In the genomic region with DNA sequence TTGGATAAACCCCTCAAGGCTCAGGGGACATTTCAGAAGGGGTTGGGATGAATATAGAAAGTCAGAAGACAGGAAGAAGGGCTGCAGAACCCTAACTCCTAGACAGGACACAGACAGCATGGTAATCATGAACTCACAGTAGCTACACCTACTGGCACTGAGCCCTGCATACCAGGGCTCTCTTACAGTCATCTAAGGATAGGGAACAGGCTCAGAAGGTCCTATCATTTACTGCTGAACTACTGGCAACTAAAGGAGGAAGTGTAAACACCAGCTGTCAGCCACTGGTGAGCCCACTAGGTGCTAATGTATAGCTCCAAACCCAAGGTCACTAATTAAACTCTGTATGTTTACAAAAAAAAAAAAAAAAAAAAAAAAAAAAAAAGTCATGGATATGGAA, we compare ENCODE assay signal across 9 mouse cellular contexts. TPM values are rescaled to one million over a fixed set of nuclear protein-coding genes. Genes with fewer than 3 reads are reported as not detected.
DNase-seq lines count a peak whose midpoint lies in the region; ATAC-seq lines count a peak whose summit lies in the region.
"Had no signal": no experiment of that assay in that cellular context is flagged by ENCODE, and none has a peak within 500 bp of the region (broad histone marks: within the 10 kb centered on the region; RNA-seq: fewer than 3 reads in every experiment).

No protein-coding gene starts in this region.

- no peaks in the 10 kb centered on the region for H3K9me3 ChIP-seq in heart, embryonic 12.5 days (replicated peaks)
- H3K9me3 ChIP-seq in kidney, embryonic 16.5 days (ENCODE audit: low read length): no peaks in the 10 kb centered on the region
- no peaks in the 10 kb centered on the region for H3K9me3 ChIP-seq in forebrain, embryonic 15.5 days

- H3K36me3 ChIP-seq in heart, embryonic 12.5 days: peaks cover 15% of the 10 kb centered on the region
- H3K36me3 ChIP-seq in kidney, embryonic 16.5 days (ENCODE audit: insufficient read depth, low read length): peaks cover 7% of the 10 kb centered on the region; the same call in 1 of the 2 replicates
- no peaks in the 10 kb centered on the region; the same call in 1 of the 2 replicates for H3K36me3 ChIP-seq in forebrain, embryonic 15.5 days

- H3K4me1 ChIP-seq in heart, embryonic 12.5 days (replicated peaks): peaks cover 15% of the 10 kb centered on the region
- H3K4me1 ChIP-seq in kidney, embryonic 16.5 days (ENCODE audit: insufficient read depth, low read length): no peaks in the 10 kb centered on the region
- H3K4me1 ChIP-seq in forebrain, embryonic 15.5 days: no peaks in the 10 kb centered on the region

- no peak overlapping the region for H3K4me3 ChIP-seq in heart, embryonic 12.5 days
- no peak overlapping the region for H3K4me3 ChIP-seq in kidney, embryonic 16.5 days (ENCODE audit: low read length)
- no peak overlapping the region for H3K4me3 ChIP-seq in forebrain, embryonic 15.5 days

- peak; percentile 12 to 17 for DNase-seq in heart, adult 18-20 months
- DNase-seq in heart, adult 9 months (ENCODE audit: low spot score in 2 of 2): no peak
- peak; percentile 77 for DNase-seq in skeletal muscle tissue, adult 2 months (ENCODE audit: low read depth, low spot score)
- no peak for DNase-seq in layer of hippocampus, postnatal 36 days
- DNase-seq in layer of hippocampus, postnatal 14 days (ENCODE audit: low spot score in 2 of 2): no peak
- DNase-seq: cerebellum, adult 8-10 months had no signal

- peak overlapping the region; percentile 70 for H3K27ac ChIP-seq in heart, embryonic 12.5 days (ENCODE audit: poor library complexity, severe bottlenecking)
- peak overlapping the region; percentile 73; the same call in 1 of the 2 replicates for H3K27ac ChIP-seq in kidney, embryonic 16.5 days (ENCODE audit: low read length)
- H3K27ac ChIP-seq in forebrain, embryonic 15.5 days (replicated peaks): no peak overlapping the region

- H3K27me3 ChIP-seq in heart, embryonic 12.5 days (replicated peaks): no peaks in the 10 kb centered on the region
- no peaks in the 10 kb centered on the region for H3K27me3 ChIP-seq in kidney, embryonic 16.5 days (ENCODE audit: insufficient read depth, low read length)
- H3K27me3 ChIP-seq in forebrain, embryonic 15.5 days: 0 out of 2 replicates have a peak, but pooled peaks cover under 1% of the 10 kb centered on the region

- H3K9ac ChIP-seq in heart, embryonic 12.5 days: no peak overlapping the region
- H3K9ac ChIP-seq in kidney, embryonic 16.5 days (replicated peaks; ENCODE audit: low read length): no peak overlapping the region
- no peak overlapping the region for H3K9ac ChIP-seq in forebrain, embryonic 15.5 days (replicated peaks)

- H3K4me2 ChIP-seq in heart, embryonic 12.5 days: no peak overlapping the region
- H3K4me2 ChIP-seq in kidney, embryonic 16.5 days (replicated peaks; ENCODE audit: low read depth, low read length): no peak overlapping the region
- H3K4me2 ChIP-seq in forebrain, embryonic 15.5 days (replicated peaks): no peak overlapping the region

- ATAC-seq in heart, embryonic 12.5 days (ENCODE audit: insufficient number of reproducible peaks, low FRiP score): peak; percentile 33; the same call in 1 of the 2 replicates
- peak; percentile 69; the same call in 1 of the 2 replicates for ATAC-seq in kidney, embryonic 16.5 days (ENCODE audit: low FRiP score, low TSS enrichment)
- no peak for ATAC-seq in forebrain, embryonic 15.5 days (replicated peaks)

RNA-seq across cellular contexts. Expression of gene Parn, which starts 56.6 kb away (rescaled TPM):
- total RNA-seq in heart, adult 18-20 months (2021): 10 to 100 TPM in 1 of 2 experiments, 1 to 10 TPM in 1; 9.0 to 10.1 TPM
- polyA plus RNA-seq in heart, embryonic 12.5 days (2016; fragmentation: Nextera tagmentation; extraction: Ambion mirVana): 29.1 and 29.3 TPM in 2 replicates
- 48.3 and 49.1 TPM in 2 replicates for polyA plus RNA-seq in kidney, embryonic 16.5 days (2015; fragmentation: Nextera tagmentation; extraction: Ambion mirVana)
- polyA plus RNA-seq in forebrain, embryonic 15.5 days (2015; fragmentation: Nextera tagmentation; extraction: Ambion mirVana): 41.2 and 42.3 TPM in 2 replicates
- 10 to 100 TPM; 24.2 to 25.4 TPM for total RNA-seq in layer of hippocampus, postnatal 36 days (2021)
- 10 to 100 TPM; 27.7 to 30.8 TPM for total RNA-seq in layer of hippocampus, postnatal 14 days (2021)

Comparison
In these comparisons a context has a peak if more than half of its experiments do, and no peak if none do; other contexts are left out.
1. DNase-seq: peak in heart, adult 18-20 months (2 of 2) and skeletal muscle tissue, adult 2 months (single experiment); none in heart, adult 9 months (0 of 2), layer of hippocampus, postnatal 36 days (0 of 2) and layer of hippocampus, postnatal 14 days (0 of 2).